Mouse (Mus musculus) adrenal gland, adult 2 months (tissue): ENCODE data around the gene Sema4f. TPM values are rescaled to one million over a fixed set of nuclear protein-coding genes. Genes with fewer than 3 reads are reported as not detected.

Experiments used
- DNase-seq: peaks from one replicate; pipeline ENCODE4 v3.0.0; 2021
- polyA plus RNA-seq: library from polyadenylated mRNA; depleted of rRNA; stranded (reverse); fragments of >200 nt; gene quantifications from 2 replicates; pipeline ENCODE4 v1.2.3, GENCODE M21; 2012
- total RNA-seq, 2 experiments: library from RNA; stranded (reverse); gene quantifications; 2 replicates each; pipeline ENCODE4 v1.2.3; 2021

Gene Sema4f
- total and polyA plus RNA-seq, 3 experiments = 0.52 to 1.3 (median 1.2) TPM

GRCm38 (mm10) chr6:82915889-82916288 is 23.7 kb downstream of the Sema4f start:
- peak; percentile 41 for DNase-seq

- no peak for DNase-seq
Measured at GRCm38 (mm10) chr6:82913336-82914247, 26.0 kb downstream of the Sema4f start.

DNA sequence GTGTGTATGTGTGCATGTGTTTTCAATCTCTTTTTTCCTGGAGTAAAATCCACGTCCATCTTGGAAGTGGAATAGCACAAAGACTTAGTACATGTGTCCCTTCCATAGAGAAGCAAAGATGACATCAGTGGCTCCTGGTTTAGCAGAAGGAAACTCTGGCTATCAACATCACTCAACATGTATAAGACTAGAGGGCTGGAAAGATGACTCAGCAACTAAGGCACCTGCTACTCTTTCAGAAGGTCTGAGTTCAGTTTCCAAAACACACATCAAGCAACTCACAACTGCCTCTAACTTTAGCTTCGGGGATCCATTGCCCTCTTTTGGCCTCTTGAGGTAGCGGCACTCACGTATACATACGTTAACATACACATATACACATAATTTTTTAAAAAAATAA is 28.3 kb downstream of the Sema4f start:
- no peak for DNase-seq

DNA sequence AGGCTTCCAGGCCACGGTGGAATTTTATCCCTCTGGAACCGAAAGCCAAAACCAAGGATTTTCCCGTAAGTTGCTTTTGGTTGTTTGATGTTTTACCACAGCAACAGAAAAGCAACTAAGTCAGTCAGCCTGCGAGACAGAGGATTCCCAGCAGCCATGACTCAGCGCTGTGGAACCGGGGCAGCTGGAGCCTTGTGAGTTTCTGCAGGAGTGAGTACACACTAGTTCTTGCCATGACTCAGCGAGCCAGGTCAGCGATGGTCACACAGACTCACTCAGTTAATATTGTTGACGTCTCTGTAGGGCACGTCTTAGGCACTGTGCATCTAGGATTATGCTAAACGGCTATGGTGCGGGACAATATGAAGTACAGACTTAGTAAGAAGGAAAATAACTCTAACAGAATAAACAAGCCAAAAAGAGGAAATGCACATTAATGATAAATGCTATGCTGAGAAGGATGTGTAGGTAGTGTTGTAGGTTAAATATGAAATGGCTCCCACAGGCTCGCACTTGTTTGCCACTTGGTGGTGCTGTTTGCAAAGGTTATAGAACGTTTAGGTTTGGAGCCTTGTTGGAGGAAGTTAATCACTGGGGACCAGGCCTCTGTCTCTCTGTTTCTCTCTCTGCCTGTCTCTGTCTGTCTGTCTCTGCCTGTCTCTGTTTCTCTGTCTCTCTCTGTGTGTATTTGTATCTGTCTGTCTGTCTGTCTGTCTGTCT is 30.3 kb downstream of the Sema4f start:
- peak; percentile 87 for DNase-seq

- peak; percentile 17 for DNase-seq
Measured at GRCm38 (mm10) chr6:82908034-82908433, 31.5 kb downstream of the Sema4f start.

- no peak for DNase-seq
Measured at GRCm38 (mm10) chr6:82906985-82907384, 32.6 kb downstream of the Sema4f start.

DNA sequence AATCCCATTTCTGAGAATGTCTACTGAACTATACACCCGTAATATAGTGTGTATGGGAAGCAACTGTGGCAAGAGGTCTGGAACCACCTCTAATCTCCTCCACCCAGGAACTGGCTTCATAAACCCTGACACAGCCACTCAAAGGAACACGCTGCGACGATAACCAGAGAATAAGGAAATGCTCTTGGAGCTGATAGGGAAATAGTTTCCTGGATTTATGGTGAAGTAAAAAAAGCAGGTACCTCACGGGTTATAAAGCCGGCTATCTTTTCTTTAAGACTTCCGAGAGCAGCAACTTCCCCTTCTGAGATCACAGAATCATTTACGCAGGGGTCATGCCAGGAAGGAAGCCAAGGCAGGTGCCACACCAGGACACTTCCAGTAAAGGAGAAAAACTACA is 37.0 kb downstream of the Sema4f start:
- no peak for DNase-seq

DNA sequence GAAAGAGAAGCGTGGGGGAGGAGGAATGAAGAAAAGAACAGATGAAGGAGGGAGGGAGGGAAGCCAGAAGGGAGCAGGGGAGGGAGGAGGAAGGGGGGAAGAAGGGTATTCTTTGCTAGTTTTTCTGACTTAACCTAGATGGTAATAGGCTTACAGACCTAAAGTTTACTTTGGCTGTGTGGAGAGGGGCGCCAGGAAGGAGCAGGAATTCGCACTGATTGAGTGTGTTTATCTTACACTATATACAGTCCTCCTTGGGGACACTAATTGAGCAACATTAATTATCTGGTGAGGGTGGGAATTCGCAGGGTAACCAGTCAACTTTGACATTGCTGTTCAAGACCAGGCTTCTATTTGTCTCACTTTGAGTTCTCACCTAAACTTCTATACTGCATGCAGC is 40.8 kb downstream of the Sema4f start:
- no peak for DNase-seq

- DNase-seq = no peak
Measured at GRCm38 (mm10) chr6:82898227-82898626, 41.3 kb downstream of the Sema4f start.

DNA sequence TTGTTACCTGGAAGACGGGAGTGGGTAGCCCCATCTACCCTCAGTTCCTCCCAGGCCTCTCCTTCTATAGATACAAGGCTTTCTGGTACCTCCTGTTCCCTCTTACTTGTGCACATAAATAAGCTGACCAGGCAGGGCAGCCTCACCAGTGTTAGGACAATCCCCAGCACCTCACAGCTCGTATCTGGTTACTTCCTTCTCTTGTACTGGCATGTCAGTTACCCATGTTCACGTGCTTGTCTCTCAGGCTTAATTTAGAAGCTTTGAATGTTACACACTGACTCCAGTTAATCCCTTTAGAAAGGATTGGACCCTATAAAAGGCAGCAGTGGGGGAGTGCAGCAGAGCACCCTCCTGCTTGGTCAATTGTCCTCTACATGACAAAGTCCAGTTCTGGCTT is 42.3 kb downstream of the Sema4f start:
- DNase-seq = no peak

GRCm38 (mm10) chr6:82893415-82893814 is 46.2 kb downstream of the Sema4f start:
- DNase-seq = no peak

- peak; percentile 25 for DNase-seq
Measured at GRCm38 (mm10) chr6:82892540-82892939, 47.0 kb downstream of the Sema4f start.

DNA sequence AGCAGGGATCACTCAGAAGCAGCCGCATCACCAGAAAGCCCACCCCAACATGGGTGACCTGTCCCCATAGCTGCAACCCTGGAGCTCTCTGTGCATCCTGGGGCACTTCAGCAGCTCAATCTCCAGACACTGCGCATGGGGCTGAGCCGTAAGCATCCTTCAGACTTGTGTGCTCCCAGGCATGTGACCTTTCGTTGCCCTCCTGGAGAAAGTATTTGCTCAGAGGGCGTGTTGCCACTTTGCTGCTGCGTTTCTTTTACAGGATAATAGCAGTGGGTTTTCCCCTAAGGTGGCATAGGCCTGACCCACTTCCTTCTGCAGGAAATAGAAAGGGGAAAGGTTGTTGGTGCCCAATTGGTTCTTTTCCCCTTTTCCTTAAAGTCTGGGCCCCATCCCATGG is 48.1 kb downstream of the Sema4f start:
- DNase-seq = no peak

DNA sequence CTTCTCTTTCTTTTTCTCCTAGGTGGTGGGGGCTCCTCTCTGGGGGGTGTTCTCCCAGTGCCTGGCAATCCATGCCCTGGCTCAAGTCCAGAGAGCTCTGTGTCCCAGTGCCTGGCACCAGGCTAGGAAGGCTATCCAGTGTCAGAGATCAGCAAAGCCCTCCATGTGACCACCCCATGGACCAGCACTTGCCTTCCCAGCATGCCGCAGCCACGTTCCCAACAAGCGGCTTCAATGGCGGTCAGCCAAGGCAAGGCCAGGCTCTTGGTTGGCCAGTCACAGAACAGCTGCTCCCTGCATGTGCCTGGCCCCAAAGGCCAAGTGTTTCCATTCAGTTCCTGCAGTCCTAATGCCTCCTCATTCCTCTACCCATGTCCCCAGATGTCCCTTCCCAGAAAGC is 53.2 kb downstream of the Sema4f start:
- DNase-seq = peak; percentile 31

- no peak for DNase-seq
Measured at GRCm38 (mm10) chr6:82885909-82886308, 53.7 kb downstream of the Sema4f start.

DNA sequence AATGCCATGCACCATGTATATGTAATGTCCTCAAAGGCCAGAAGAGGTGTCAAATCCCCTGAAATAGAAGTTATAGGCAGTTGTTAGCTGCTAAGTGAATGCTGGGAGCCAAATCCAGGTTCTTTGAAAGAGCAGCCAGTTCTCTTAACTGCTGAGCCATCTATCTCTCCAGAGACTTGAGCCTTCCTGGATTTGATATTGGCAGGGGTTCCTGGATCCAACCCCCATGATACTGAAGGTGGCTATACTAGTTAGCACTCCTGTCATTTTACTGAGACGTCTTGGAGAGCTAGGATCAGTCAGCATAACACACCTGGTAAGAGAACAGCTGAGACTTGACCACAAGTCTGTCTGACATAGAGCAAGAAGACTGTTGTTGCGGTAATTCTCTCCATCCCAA is 54.1 kb downstream of the Sema4f start:
- DNase-seq = no peak

GRCm38 (mm10) chr6:82884570-82884969 is 55.0 kb downstream of the Sema4f start:
- no peak for DNase-seq

DNA sequence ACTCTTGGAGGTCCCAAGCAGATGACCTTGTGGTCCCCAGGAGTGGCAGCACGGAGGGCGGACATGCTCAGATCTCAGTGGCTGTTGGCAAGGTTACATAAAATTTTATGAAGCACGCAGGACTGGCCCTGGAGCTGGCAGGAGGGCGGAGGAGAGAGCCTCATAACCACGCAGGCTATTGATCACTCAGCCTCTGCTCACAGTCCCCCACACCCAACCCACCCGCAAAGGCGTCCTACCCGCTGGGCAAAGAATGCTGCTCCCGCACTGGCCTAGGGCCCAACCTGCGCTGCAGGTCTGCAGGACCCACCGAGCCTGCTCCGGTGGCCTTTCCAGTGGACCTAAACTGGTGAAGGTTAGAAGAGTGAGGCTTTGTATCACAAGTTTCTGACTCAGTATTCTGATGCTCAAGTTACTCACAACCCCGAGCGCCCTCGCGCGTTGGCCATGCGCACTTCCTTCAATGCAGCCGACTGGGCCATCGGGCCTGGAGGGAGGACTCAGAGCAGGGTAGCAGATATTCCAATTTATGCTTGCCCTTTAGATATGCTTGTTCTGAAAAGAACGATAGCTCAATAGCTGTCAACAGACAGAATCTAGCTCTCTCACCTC is 58.0 kb downstream of the Sema4f start:
- peak; percentile 87 for DNase-seq

DNA sequence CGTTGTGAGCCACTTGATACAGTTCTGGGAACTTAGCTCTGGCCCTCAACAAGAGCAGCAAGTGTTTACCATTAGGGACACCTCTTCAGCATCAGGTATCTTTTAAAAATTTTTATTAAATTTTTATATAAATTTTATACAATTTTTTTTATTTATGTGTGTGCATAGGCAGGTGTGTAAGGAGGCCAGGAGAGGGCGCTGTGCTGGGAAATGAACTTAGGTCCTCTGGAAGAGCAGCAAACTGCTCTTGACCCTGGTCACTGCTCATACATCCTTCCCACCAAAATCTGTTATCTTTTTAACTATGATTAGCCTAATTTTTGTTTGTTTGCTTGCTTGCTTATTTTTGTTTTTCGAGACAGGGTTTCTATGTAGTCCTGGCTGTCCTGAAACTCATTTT is 58.8 kb downstream of the Sema4f start:
- no peak for DNase-seq

- DNase-seq = no peak
Measured at GRCm38 (mm10) chr6:82879463-82880089, 60.0 kb downstream of the Sema4f start.

GRCm38 (mm10) chr6:82875509-82875935 is 64.0 kb downstream of the Sema4f start:
- no peak for DNase-seq

- DNase-seq = no peak
Measured at GRCm38 (mm10) chr6:82872332-82872707, 67.2 kb downstream of the Sema4f start.
